Mouse (Mus musculus): Measurements from ENCODE around the gene Cdk6.
"Not testable (repeated sequence)": the region's sequence is repeated elsewhere in the genome, so short reads cannot be mapped to it uniquely, and the experiment has no call there.

The Cdk6 gene

GRCm38 (mm10) chr5:3379252-3379651 is 38.0 kb downstream of the Cdk6 start:
- no peak for DNase-seq (ENCODE audit: low spot score)

DNA sequence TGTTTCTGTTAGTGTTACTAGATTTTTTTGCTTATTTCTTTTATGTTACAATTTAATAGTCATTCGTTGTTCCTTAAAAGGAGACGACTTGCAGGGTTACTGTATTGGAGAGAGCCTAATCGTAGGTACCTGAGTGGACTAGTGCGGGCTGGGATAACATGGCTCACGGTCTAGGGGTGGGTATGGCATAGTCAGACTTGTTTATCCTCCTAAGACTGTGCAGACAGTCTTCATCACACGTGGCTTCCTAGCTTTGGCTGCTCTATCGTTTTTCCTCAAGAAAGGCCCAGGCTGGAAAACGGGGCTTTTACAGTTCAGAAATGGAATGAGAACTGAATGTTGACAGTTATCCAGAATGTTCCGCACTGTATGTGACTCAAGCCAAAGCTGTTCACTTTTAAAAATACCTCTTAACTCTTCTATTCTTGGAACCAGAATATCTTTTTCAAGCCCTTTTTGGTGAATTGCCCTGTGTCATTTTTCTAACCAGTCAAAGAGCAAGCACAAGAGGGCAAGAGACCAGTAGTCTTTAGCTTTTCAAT is 39.5 kb downstream of the Cdk6 start:
- DNase-seq (ENCODE audit: low spot score) = no peak

GRCm38 (mm10) chr5:3381795-3382194 is 40.5 kb downstream of the Cdk6 start:
- DNase-seq (ENCODE audit: low spot score) = no peak

GRCm38 (mm10) chr5:3382343-3383040 is 41.2 kb downstream of the Cdk6 start:
- DNase-seq (ENCODE audit: low spot score) = no peak

GRCm38 (mm10) chr5:3383547-3383946 is 42.3 kb downstream of the Cdk6 start:
- DNase-seq (ENCODE audit: low spot score) = no peak

GRCm38 (mm10) chr5:3385078-3385477 is 43.8 kb downstream of the Cdk6 start:
- no peak for DNase-seq (ENCODE audit: low spot score)

- no peak for DNase-seq (ENCODE audit: low spot score)
Observed at GRCm38 (mm10) chr5:3386021-3386730, 44.9 kb downstream of the Cdk6 start.

DNA sequence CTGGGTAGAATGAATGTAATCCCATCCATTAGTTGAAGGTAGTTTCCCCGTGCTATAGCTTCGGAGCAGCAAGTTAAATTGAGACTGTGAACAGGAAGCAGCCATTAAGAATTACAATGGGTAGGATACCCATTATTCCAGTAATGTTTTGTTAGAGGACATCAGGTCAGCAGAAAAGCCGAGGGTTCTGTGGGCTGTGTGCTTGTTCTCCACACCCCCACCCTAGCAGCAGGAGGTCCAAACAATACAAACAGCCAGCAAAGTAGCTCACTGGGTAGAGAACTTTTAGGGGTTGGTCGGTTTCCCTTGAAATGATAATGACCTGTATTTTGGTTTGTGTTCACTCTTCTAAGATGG is 45.4 kb downstream of the Cdk6 start:
- DNase-seq (ENCODE audit: low spot score) = no peak

DNA sequence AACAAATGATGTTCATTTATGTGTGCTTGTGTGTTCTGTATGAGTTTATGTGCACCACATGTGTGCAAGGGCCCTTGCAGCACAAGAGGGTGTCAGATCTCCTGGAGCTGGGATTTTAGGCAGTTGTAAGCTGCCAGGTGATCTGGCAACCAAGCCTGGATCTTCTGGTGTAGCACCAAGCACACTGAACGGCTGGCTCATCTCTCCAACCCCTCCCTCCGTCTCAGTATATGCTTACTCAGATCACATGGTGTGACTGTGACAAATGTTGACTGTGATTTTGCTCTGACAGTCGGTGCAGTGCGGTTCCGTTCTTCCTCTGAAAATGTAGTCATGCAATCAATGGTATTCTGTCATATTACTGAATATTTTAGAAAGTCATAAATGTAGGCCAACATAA is 45.9 kb downstream of the Cdk6 start:
- DNase-seq (ENCODE audit: low spot score) = no peak

DNA sequence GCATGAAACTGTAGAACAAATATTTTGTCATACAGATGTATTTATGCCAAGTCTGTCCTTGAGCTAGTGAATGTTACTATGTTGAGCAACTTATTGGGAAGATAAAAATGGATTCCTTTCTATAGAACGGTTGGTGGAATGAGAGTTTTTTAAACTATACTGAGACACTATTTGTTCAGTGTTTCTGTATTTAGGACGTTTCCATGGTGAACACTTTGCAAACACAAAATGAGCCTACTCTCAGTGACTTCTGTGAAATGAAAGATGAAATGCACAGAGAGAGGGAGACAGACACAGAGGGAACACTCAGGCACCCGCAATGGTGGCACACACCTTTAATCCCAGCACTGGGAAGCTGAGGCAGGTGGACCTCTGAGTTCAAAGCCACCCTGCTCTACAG is 51.6 kb downstream of the Cdk6 start:
- DNase-seq (ENCODE audit: low spot score) = no peak

GRCm38 (mm10) chr5:3394145-3394544 is 52.9 kb downstream of the Cdk6 start:
- DNase-seq (ENCODE audit: low spot score) = no peak

DNA sequence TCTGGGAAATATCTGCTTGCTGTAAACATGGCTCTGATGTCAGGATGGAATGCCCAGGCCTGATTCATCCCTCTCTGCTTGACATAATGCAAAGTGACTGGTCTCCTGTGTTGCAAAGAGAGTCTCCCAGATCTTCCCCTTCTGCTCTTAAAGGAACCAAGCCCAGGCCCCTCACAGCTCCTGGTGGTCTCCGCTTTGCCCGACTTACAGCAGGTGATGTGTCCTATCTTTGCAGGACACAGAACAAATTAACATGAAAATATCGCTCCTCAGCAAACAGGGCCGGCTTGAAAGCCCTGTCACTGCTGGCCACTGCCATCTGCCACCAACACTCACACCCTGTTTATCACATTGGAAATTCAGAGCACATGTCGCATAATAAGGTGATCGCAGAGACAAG is 53.7 kb downstream of the Cdk6 start:
- DNase-seq (ENCODE audit: low spot score) = no peak

- DNase-seq (ENCODE audit: low spot score) = no peak
Observed at GRCm38 (mm10) chr5:3396214-3396613, 54.9 kb downstream of the Cdk6 start.

- no peak for DNase-seq (ENCODE audit: low spot score)
Observed at GRCm38 (mm10) chr5:3396910-3397575, 55.8 kb downstream of the Cdk6 start.

DNA sequence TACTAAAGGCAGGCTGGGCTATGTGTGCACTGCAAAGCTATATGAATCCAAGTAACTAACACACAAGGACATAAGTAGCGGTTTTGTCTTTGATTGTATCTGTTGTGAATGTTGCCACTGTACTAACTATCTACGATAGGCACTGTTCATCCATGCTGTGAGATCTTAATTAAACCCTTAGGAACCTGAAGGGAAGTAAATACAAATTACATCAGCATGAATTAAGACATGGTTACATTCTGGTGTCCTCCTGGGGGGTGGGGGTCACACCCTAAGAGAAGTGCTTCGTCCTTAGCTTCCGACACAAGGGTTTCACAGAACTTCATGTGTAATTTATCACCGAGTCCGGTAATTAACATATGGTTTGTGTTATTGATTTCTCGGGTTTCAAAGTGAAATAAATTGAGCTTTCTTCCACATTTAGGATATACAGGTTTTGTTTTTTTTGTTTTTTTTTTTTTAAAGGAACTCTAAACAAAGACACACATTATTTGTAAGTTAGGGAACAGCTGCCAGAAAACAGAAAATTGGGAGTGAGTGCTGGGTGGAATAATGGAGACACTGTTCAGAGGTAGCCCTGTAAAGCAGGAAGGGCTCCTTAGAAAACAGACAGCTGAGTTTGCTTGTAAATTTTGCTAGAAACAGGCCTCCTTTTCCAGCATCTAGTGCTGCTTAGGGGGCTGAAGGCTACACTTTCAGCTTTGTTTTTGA is 58.7 kb downstream of the Cdk6 start:
- DNase-seq (ENCODE audit: low spot score) = no peak

DNA sequence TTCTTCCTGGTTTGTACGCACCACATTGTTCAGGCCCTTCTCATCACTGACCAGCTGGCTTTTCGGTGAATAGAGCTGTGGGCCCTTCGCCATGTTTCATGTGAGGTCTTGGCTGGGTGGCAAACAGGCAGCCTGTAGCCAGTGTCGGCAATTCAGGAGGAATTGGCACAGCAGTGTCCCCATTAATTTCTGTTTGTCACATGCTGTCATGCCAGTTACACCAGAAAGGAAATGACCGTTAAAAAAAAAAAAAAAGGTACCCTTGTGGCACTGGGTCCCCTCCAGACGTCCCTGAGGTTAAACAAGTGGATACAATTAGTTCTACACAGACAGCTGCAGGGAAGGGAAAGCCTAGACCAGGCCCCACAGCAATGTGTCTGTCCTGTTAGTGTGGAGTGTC is 63.8 kb downstream of the Cdk6 start:
- no peak for DNase-seq (ENCODE audit: low spot score)

- DNase-seq (ENCODE audit: low spot score) = no peak
Observed at GRCm38 (mm10) chr5:3405503-3405902, 64.2 kb downstream of the Cdk6 start.

DNA sequence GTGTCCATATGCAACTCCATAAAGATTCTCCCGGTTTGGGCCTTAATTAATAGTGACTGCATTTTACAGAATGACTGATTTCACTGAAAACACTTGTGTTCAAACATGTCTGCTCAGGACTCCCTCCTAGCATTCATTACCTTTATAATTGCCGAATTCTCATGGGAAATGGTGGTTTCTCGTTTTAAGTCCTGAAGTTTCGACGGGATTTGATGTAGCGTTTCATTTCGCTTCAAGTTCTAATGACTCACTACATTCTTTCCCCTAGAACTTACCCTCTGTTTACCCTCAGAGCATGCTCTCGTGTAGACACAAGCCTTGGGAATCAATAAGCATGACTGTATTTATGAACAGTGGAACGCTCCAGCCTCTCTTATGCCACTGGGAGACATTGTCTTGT is 66.6 kb downstream of the Cdk6 start:
- DNase-seq (ENCODE audit: low spot score) = no peak

DNA sequence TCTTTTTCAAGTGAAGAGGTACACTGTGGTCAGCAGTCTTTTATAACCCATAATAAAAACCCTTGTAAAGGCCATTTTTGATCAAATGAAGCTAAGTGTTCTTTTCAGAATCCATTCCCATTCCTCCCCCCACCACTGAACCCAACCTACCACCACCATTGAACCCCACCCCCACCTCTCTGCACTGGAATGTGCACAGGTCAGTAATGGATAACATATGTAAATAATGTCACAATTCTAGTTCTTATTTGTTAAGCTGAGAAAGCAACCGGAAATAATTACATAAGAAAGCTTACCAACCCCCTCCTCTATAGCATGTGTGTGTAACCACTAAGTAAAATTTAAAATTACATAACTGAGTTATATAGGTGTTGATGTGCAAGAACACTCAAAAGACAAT is 76.9 kb downstream of the Cdk6 start:
- not testable (repeated sequence) for DNase-seq (ENCODE audit: low spot score)

GRCm38 (mm10) chr5:3420094-3420831 is 79.0 kb downstream of the Cdk6 start:
- DNase-seq (ENCODE audit: low spot score) = no peak

- DNase-seq (ENCODE audit: low spot score) = no peak
Observed at GRCm38 (mm10) chr5:3420832-3421228, 79.5 kb downstream of the Cdk6 start.
